Mouse (Mus musculus) common myeloid progenitor, adult 5-6 weeks (primary cell): ENCODE measurements at regions not wholly inside any gene's neighbourhood (a gene's known extent, or its start where the extent isn't known, plus 50 kb on each side); places are given as distances from the start of the nearest gene placed in this dataset.

Source experiments
- ATAC-seq: replicated peaks from 2 replicates; pipeline ENCODE4 v1.8.0; 2016; ENCODE audit warnings: low read depth, mild to moderate bottlenecking, moderate TSS enrichment, inconsistent platforms; ENCODE audit not compliant: poor library complexity, severe bottlenecking

DNA sequence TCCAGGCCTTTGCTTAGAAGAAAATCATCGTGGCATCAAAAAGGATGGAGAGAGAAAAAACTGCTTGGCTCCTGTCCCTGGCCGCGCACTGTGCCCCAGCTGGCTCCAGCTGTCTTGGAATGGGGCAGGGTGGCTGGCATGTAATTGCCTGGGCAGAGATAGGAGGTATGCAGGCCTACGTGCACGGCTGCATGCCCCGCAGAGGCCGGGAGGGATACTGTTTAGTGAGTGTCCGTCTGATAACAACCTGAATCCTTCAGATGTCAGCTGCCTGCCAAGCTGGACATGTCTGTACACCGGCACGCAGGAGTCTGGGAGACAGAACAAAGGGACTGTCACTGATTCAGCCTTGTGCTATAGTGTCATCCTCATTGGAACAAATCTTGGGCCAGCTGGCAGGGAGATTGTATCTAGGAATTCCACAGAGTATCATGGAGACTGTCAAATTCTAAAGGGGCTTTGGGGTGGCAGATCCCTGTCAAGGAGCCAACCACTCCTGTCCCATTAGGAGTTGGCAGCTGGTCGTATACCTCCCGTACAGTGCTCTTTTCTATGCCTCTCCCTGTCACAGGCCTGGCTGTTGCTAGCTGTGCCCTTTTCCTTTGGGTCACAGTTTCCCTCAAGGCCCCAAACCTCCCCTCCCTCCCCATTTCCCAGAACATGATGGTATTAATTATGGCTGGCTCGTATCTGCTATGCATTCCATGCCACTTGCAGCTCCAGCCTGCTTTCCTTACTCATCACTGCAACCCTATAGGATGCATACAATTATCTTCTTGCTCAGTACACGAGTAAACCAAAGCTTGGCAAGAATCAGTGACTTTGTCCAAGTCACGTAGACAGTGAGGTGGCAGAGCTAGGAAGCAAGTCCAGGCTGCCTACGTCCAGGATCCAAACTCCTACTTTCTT, 83.5 kb upstream of the Egln3 start:
- ATAC-seq: no peak

DNA sequence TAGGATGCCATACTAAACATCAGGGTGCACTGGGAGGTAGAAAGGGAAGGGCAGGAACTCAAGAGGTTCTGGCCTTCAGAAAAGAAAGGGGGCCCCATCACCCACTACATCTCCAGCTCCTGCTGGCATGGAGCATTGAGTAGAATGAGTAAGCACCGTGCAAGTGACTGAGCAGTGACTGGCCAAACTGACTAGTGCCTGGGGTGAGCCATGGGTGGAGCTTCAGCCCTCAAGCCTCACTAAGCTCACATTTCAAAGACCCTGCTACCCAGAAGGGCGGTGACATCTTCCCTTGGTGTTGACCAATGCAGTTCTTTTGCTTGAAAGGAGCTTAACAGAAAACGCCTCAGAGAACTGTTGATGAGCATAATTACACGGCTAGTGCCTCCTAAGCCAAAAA, 80.0 kb upstream of the Egln3 start:
- peak; percentile 78 for ATAC-seq

DNA sequence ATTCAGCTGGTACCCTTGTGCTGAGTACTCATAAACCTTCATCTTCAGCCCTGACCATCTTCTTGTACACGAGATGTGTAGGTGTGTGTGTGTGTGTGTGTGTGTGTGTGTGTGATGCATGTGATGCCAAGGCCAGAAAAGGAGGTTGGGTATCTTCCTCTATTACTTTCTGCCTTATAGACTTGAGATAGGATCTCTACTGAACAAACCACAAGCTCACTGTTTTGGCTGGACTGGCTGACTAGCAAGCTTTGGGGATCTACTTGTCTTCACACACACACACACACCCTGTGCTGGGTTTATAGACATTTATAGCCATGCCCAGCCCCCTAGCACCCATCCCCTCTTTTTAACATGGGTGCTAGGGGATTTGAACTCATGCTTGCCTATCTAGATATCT, 79.4 kb upstream of the Egln3 start:
- ATAC-seq: peak; percentile 45; the same call in 1 of the 2 replicates

DNA sequence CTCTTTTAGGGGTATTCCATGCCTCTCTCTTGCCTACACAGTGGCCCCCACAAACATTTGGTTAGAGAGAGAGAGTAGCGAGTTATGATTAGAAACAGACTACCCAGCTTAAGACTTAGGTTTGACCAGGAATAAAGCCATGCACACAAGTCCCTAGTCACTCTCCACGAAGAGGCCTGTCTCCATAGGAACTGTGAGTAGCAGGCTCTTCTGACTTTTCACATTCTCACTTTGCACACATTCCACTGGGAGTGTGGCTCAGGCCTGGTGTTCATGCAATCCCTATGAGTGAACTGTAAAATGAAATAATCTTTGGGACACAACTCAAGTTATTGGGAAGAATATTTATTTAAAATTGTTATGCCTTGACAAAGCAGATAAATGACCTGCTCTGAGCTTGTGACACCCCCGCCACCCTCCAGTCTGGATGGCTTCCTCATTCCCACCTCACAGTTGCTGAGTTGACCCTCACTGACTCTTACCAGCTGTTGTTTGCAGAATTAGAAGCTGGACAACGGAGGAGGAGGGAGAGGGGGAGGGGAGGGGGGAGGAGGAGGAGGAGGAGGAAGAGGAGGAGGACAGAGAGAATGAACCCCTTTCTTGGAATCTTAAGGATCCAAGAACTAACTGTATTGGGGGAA, 78.7 kb upstream of the Egln3 start:
- ATAC-seq: no peak

DNA sequence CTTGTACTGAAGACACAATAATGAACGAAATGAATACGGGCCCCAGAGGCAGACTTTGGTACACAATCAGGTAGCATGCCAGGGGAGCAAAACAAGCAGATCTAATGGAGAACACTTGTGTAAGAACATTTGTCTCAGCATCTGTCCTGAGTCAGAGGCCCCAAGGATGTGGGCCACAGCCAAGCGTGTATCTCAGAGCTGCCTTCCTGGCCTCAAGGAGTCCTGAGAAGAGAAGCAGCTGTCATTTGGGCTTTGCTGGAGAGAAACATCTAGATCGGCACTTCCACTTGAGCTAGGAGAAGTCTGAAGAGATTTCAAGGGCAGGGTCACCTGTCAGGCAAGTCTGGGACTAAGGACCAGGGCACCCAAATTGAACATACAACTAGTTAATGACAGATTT, 76.8 kb upstream of the Egln3 start:
- no peak for ATAC-seq

DNA sequence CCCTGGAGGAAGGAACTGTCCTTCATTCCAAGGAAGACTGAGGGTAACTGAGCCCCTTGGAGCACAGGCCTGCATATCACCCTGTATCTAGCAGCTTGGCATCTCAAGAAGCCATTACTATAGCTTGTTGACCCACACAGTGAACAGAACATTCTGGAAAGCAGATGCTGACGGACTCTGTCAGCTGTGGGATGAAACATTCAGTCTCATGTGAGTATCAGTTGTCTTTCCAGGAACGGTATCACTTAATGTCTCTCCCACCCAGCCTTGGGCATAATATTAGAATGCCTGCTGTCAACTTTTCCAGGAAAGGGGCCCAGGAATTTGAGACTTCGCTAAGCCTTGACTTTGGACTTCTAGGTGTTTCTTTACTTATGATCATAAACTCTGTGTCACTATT, 76.3 kb upstream of the Egln3 start:
- no peak for ATAC-seq

DNA sequence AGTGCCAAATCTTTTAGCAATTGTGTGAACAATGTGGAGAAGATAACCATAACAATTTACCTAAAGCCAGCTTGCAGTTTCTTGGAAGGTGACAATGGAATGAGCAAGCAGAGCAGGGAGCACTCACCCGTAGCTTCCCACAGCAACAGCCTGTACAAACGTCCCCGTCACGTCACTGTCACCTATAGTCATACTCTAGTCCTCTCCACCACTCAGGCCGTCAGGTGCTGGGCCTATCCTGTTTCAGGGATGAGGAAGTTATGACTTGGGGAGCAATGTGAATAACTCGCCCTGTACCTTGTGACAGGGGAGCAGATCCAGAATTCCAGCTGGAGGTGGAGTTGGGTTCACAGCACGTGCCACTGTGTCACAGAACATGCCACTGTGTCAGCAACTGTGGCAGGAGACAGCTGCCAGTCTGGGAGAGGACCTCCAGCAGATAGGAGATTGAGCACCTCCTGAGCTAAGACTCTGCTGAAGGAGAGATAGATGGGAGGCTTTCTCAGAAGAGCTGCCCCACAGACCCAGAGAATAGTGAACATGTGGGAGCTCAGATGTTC, 73.4 kb upstream of the Egln3 start:
- no peak for ATAC-seq

DNA sequence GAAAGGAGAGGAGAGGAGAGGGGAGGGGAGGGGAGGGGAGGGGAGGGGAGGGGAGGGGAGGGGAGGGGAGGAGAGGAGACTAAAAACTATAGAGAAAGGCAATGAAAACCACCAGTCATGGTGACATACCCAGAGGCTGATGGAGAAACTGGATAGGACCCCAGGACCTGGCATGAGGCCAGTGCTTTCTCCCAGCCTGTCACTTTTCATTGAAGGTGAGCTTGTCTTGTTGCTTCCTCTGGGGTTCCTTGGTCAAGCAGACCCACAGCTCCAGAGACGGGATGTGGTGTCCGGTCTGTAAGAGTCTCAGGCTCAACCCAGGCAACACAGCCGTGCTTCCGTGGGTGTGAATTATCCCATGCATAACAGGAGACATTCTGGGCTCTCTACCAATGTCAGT, 69.8 kb upstream of the Egln3 start:
- ATAC-seq: no peak

DNA sequence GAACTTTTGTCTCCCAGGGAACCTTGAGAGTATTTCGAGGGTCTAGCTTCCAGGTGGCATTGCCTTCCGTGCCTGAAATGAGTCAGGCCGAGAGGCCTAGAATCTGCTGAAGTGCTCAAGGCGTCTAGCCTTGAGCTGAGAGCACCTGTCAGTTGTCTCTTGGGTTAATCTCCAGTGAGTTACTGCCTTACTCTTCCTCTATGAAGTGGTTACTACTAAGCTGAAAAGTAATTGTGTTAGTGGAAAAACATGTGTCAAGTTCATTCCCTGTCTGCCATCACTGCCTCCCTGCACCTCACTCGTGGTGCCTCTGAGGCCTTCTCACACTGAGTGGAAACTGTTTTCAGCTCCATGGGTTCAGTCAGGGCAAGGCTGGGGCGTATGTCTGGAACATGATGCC, 69.0 kb upstream of the Egln3 start:
- no peak for ATAC-seq

DNA sequence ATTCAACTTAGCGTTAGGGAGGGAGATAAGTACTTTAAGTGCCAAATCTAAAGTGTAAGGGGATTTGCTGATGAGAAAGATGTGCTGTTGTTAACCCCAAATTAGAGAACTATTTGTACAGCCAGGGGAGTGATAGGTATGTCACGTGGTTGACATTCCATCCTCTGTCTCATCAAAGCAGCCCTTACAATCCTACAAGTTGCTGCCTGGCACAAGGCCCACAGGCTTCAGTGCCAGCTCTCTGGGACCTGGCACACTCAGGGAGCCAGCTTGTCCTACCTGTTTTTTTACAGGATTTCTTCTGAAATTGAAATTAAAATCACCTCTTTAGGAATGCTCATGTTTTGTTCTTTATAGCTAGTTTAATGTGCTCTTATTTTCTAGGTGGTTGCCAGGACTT, 68.6 kb upstream of the Egln3 start:
- no peak for ATAC-seq

DNA sequence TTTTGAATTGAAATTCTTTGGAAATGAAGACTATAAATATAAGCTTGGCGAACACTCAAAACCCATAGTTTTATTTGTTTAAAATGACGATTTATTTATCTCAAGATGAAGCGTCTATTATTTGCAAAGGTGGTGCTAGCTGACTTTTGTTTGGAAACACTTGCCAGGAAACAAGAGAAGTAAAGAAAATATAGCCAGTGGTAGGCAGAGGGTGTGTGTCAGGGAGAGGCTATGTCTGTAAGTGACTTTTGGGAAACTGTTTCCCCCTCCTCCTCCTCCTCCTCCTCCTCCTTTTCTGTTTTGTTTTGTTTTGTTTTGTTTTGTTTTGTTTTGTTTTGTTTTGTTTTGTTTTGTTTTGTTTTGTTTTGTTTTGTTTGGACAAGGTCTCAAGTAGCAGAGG, 62.2 kb upstream of the Egln3 start:
- no peak for ATAC-seq

DNA sequence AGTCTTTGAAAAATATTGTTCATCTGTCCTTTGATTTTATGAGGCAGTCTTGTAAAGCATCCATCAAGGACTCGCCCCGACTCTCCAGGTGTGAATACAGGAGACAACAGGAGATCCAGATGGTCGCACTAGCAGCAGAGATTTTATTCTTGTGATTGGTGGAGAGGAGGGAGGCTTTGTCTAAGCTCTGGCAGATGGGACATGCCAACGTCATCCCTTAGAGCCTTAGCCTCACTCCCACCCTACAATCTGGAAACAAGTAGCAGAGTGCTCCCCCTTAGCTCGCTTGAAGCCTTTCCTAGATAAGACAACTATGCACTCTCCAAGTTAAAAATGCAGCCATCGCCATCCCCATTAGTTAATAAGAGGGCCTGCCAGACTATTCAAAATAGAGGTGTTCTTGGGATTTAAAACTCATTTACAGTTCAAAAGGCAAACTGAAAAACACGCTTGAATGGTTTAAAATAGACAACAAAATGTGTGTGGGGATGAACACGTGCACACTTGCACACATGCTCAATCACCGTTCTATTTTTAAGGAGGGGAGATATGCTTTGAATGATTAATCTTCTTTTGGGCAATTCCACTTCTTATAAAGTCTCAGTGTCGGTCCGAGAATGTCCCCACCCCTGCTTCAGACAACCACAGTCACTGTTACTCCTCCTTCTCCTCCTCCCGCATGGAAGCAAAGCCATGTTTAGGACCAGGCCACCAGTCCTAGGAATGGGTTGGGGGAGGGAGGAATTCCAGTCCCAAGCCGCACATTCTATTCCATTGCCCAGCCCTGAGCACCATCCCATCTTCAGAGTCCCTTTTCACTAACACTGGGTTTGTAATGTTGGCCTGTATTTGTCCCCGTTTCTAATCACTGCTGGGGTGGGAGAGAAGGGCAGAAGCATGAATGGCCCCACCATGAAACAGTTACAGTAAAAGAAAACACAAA, 61.5 kb upstream of the Egln3 start:
- no peak for ATAC-seq

DNA sequence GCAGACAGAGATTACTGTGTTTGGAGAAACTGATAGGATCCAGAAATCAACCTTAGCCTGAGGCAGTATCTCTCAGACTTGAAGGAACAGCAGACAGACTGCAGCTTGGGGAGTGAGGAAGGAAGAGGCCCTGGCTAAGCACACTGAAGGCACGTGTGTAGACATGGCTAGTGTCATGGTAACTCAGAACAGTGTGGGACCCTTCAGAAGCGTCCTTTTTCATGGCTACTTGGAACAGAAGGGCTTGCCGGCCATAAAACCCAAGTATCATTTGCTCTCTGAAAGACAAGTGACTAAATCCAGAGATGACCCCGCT, 60.7 kb upstream of the Egln3 start:
- peak; percentile 65 for ATAC-seq

DNA sequence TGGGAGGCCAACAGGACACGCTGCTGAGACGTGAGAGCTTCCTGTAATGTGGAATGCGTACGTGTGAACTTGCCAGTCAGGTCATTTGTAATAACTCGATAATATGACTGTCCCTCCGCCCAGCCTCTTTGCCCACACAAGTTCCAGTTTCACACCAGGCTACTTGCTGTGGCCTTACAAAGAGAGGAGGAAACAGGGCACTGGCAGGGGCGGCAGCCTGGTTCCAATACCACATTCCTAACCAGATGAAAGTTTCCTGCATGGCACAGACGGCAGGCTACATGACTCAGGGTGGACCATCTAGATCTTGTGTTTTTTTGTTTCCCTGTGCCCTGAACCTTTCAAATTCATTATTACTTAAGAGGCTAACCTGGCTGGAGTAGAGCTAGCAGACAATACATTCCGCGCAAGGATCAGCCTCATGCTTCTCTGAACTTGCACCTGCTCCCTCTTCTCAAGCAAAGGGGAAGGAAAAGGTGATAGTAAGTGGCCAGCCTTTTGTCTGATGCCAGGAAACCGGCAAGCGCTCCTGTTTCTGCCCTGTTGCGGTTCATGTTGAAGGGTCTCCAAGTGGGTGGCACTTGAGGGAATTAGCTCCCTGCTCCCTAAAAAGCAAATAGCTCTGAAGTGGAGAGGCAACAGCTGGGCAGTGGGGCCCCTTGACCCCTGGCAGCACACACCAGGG, 60.2 kb upstream of the Egln3 start:
- ATAC-seq: peak; percentile 53

DNA sequence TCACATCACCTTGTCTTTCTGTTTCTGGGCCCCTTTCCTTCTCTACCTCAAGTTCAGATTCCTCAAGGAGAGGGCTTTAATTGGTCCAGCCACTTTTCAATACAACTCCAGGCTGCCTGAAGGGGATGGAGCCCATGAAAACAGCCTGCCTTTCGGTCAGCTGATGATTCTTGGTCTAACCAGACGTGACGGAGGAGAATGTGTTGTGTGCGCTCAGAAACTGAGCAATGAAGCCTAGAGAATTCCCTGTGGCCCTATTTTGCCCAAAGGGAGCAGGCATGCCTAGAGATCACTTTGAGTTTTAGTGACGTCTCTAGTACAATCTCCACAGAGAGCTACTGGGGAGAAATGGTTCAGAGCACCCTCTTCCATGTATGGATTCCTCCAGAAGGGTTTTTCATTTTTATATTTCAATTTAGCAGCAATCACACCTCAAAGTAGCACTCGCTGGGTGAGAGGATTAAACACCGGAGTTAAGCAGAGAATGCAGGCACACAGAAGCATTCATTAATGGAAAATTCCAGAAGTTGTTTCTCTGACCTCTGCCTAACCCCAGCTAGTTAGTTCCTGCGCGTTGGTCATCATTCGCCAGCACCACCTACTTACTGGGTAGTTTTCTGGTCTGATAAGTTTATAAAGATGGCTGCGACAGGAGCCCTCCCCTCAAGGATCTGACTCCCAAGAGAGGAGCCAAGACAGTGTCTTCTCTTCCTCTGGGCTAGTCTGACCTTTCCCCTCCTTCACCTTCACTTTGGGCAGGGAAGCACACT, 58.8 kb upstream of the Egln3 start:
- ATAC-seq: no peak

DNA sequence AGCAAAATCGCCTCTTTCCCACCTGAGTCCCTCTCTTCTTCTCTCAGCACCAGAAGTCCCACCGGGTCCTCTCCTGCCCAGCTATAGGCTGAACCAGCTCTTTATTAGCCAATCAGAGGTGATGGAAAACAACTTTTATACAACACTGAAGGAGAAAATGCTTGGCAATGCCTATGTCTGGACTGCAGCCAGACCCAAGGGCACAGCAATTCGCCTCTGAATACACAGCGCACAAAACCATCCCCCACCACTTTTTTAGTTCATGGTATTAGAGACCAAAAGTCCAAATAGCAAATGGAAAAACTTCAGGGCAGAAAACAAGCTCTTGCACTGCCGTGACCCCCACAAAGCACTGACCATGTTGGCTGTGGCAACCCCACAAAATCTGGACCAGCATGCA, 57.8 kb upstream of the Egln3 start:
- ATAC-seq: no peak

DNA sequence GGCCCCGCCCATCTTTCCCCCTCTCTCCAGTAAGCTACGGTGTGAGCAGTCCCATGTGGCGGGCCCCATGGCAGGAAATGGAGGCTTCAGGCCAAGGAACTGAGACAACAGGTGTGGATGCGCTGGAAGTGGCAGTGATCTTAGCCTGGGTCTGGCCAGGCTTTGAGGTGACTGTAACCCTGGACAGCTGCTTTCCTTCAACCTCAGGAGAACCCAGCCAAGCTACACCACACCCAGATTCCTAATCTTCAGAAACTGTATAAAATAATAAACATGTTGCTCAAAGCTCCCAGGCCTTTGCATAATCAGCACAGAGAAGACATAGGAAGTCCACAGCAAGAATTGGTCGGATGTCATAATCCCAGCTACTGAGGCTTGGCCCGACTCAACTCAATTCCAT, 56.8 kb upstream of the Egln3 start:
- ATAC-seq: no peak

DNA sequence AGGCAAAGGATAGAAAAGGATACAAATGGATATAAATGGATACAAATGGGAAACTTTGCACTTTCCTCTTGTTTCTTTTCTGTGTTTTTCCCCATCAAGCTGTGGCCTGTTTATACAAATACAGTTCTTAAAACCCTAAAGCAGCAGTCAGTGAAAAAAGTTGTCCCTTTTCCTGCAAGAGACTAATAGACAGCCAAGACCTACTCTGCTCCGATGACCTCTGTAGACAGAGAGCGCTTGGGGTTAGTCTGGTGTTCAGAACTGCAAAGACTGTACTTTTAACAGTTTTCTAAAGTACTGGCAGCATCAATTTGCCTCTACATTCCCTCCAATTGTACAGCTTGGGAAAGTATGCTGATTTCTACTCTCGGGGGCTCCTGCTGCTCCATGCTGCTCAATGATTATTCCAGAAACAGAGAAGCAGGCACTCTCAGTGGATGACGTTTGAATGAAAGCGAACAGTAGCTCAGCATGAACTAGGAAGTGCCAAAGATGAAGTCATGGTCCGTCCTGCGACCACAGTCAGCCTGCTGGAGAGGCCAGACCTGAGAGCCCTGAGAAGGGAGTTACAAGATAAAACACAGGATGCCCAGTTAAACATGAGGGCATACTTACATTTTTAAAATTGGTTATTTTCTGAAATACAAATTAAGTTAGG, 54.2 kb upstream of the Egln3 start:
- no peak for ATAC-seq
